Comparison of ENCODE assay signal across 9 mouse cellular contexts in the genomic region with DNA sequence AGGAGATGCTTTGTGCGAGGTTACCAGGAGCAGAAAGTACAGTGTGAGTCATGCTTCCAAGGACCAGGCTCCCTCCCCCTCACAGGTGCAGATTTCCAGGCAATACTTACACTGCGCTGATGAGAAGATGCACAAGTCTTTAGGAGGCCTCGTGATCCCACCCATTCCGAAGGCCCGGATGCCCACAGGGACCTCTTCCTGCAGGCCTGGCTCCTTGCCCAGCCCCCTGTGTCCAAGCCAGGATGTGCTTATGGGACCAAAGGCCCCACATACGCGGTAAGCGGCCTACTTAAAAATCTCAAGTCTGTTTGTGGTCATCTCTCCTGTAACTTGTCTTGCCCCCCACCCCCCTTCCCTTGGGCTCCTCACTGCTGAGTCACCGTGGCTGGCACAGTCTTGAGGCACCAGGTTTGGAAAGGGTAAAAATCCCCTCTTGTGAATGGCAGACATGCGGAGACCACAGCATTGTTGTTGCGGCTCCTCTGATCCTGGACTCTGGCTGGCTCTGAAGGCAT. TPM values are rescaled to one million over a fixed set of nuclear protein-coding genes. Genes with fewer than 3 reads are reported as not detected.
DNase-seq lines count a peak whose midpoint lies in the region; ATAC-seq lines count a peak whose summit lies in the region.
"Had no signal": no experiment of that assay in that cellular context is flagged by ENCODE, and none has a peak within 500 bp of the region (broad histone marks: within the 10 kb centered on the region; RNA-seq: fewer than 3 reads in every experiment).

No protein-coding gene starts in this region.

- H3K27ac ChIP-seq in heart, embryonic 12.5 days (ENCODE audit: poor library complexity, severe bottlenecking), result no peak overlapping the region
- no peak overlapping the region for H3K27ac ChIP-seq in neural tube, embryonic 14.5 days (ENCODE audit: low read depth, low read length)
- no peak overlapping the region for H3K27ac ChIP-seq in neural tube, embryonic 15.5 days (replicated peaks)

- DNase-seq in heart, postnatal 4 days, result peak; percentile 53
- peak; percentile 23 to 38 for DNase-seq in frontal cortex, postnatal 25 days (ENCODE audit: low spot score in 2 of 2)
- DNase-seq in right cerebral cortex, postnatal 25 days, result peak; percentile 53
- DNase-seq in yolk sac, embryonic 10.5 days (ENCODE audit: low spot score), result no peak
- DNase-seq in embryo, embryonic 11 days, result no peak
- DNase-seq: liver, postnatal 0 days had no signal

- no peak overlapping the region for H3K4me2 ChIP-seq in heart, embryonic 12.5 days
- H3K4me2 ChIP-seq in neural tube, embryonic 14.5 days (ENCODE audit: low read depth, low read length), result no peak overlapping the region
- H3K4me2 ChIP-seq in neural tube, embryonic 15.5 days, result no peak overlapping the region

- no peaks in the 10 kb centered on the region for H3K36me3 ChIP-seq in heart, embryonic 12.5 days
- H3K36me3 ChIP-seq in neural tube, embryonic 14.5 days (ENCODE audit: control insufficient read depth, insufficient read depth, low read length), result no peaks in the 10 kb centered on the region
- no peaks in the 10 kb centered on the region for H3K36me3 ChIP-seq in neural tube, embryonic 15.5 days

- no peak overlapping the region for H3K4me3 ChIP-seq in heart, embryonic 12.5 days
- H3K4me3 ChIP-seq in neural tube, embryonic 14.5 days (ENCODE audit: low read depth, low read length), result no peak overlapping the region
- no peak overlapping the region for H3K4me3 ChIP-seq in neural tube, embryonic 15.5 days (replicated peaks)

- 0 out of 2 replicates have a peak, but pooled peaks cover 6% of the 10 kb centered on the region for H3K9me3 ChIP-seq in heart, embryonic 12.5 days (replicated peaks)
- no peaks in the 10 kb centered on the region for H3K9me3 ChIP-seq in neural tube, embryonic 14.5 days (ENCODE audit: control insufficient read depth, low read length)
- H3K9me3 ChIP-seq in neural tube, embryonic 15.5 days (replicated peaks), result no peaks in the 10 kb centered on the region

- no peak overlapping the region for H3K9ac ChIP-seq in heart, embryonic 12.5 days
- H3K9ac ChIP-seq in neural tube, embryonic 14.5 days (replicated peaks; ENCODE audit: low read depth, low read length), result no peak overlapping the region
- no peak overlapping the region for H3K9ac ChIP-seq in neural tube, embryonic 15.5 days (replicated peaks)
- H3K9ac ChIP-seq: liver, postnatal 0 days had no signal

- peaks cover 21% of the 10 kb centered on the region for H3K4me1 ChIP-seq in heart, embryonic 12.5 days (replicated peaks)
- no peaks in the 10 kb centered on the region for H3K4me1 ChIP-seq in neural tube, embryonic 14.5 days (ENCODE audit: control insufficient read depth, insufficient read depth, low read length)
- peaks cover 9% of the 10 kb centered on the region for H3K4me1 ChIP-seq in neural tube, embryonic 15.5 days

- 73% methylated on average over 11 of the region's 11 CpGs for WGBS in heart, embryonic 12.5 days
- WGBS in neural tube, embryonic 14.5 days, result 73% methylated on average over 11 of the region's 11 CpGs
- 58% methylated on average over 11 of the region's 11 CpGs for WGBS in neural tube, embryonic 15.5 days

- H3K27me3 ChIP-seq in heart, embryonic 12.5 days (replicated peaks), result no peaks in the 10 kb centered on the region
- H3K27me3 ChIP-seq in neural tube, embryonic 14.5 days (ENCODE audit: control insufficient read depth, insufficient read depth, low read length), result no peaks in the 10 kb centered on the region
- no peaks in the 10 kb centered on the region for H3K27me3 ChIP-seq in neural tube, embryonic 15.5 days (replicated peaks)

- ATAC-seq in heart, embryonic 12.5 days (ENCODE audit: insufficient number of reproducible peaks, low FRiP score), result no peak
- ATAC-seq in neural tube, embryonic 14.5 days (ENCODE audit: low read depth), result 0 out of 2 replicates have a peak, but pooled peaks have one; percentile 25
- ATAC-seq in neural tube, embryonic 15.5 days (ENCODE audit: low FRiP score), result no peak
- ATAC-seq: liver, postnatal 0 days had no signal

RNA-seq across cellular contexts. Expression of a gene that starts 18.4 kb away (rescaled TPM):
- total RNA-seq in heart, postnatal 4 days (2021), result 1 to 10 TPM; 2.0 to 2.6 TPM
- 2.7 and 2.9 TPM in 2 replicates for polyA plus RNA-seq in heart, embryonic 12.5 days (2016; fragmentation: Nextera tagmentation; extraction: Ambion mirVana)
- polyA plus RNA-seq in neural tube, embryonic 14.5 days (2014; fragmentation: Nextera tagmentation; extraction: Ambion mirVana), result 0.36 and 1.2 TPM in 2 replicates
- 0.83 and 1.2 TPM in 2 replicates for polyA plus RNA-seq in neural tube, embryonic 15.5 days (2015; fragmentation: Nextera tagmentation; extraction: Ambion mirVana)
- polyA plus RNA-seq: liver, postnatal 0 days had no signal

Comparison
In these comparisons a context has a peak if more than half of its experiments do, and no peak if none do; other contexts are left out.
1. DNase-seq: peak in heart, postnatal 4 days (single experiment), frontal cortex, postnatal 25 days (2 of 2) and right cerebral cortex, postnatal 25 days (single experiment); none in yolk sac, embryonic 10.5 days (single experiment) and embryo, embryonic 11 days (single experiment).